In genomic region chr11:22677337-22677736, GRCm38 (mm10) we compare ENCODE assay signal across 8 mouse cellular contexts.
DNase-seq lines count a peak whose midpoint lies in the region; ATAC-seq lines count a peak whose summit lies in the region.

No protein-coding gene starts in this region.

- H3K9me3 ChIP-seq in liver, embryonic 13.5 days (replicated peaks) = no peaks in the 10 kb centered on the region
- H3K9me3 ChIP-seq in hindbrain, embryonic 14.5 days (ENCODE audit: control insufficient read depth, low read length) = no peaks in the 10 kb centered on the region

- H3K4me1 ChIP-seq in liver, embryonic 13.5 days (replicated peaks) = no peaks in the 10 kb centered on the region
- H3K4me1 ChIP-seq in hindbrain, embryonic 14.5 days (replicated peaks; ENCODE audit: control insufficient read depth, insufficient read depth, low read length) = peaks cover 3% of the 10 kb centered on the region; the same call in 1 of the 2 replicates

- WGBS in liver, embryonic 13.5 days (ENCODE audit: insufficient replicate concordance) = 15% methylated on average over 2 of the region's 2 CpGs
- 42% methylated on average over 2 of the region's 2 CpGs for WGBS in hindbrain, embryonic 14.5 days

- no peak overlapping the region for H3K9ac ChIP-seq in liver, embryonic 13.5 days
- no peak overlapping the region for H3K9ac ChIP-seq in hindbrain, embryonic 14.5 days

- H3K27me3 ChIP-seq in liver, embryonic 13.5 days = no peaks in the 10 kb centered on the region
- H3K27me3 ChIP-seq in hindbrain, embryonic 14.5 days (ENCODE audit: control insufficient read depth, insufficient read depth, low read length) = no peaks in the 10 kb centered on the region

- no peak overlapping the region for H3K27ac ChIP-seq in liver, embryonic 13.5 days
- no peak overlapping the region for H3K27ac ChIP-seq in hindbrain, embryonic 14.5 days

- H3K36me3 ChIP-seq in liver, embryonic 13.5 days = no peaks in the 10 kb centered on the region
- H3K36me3 ChIP-seq in hindbrain, embryonic 14.5 days (replicated peaks; ENCODE audit: control insufficient read depth, insufficient read depth) = no peaks in the 10 kb centered on the region

- no peak overlapping the region for H3K4me3 ChIP-seq in liver, embryonic 13.5 days (replicated peaks)
- H3K4me3 ChIP-seq in hindbrain, embryonic 14.5 days (replicated peaks; ENCODE audit: low read length) = no peak overlapping the region

- DNase-seq in ovary, postnatal 36 days (ENCODE audit: low spot score) = peak; percentile 34
- DNase-seq in ovary, postnatal 14 days (ENCODE audit: low spot score) = no peak
- DNase-seq in adrenal gland, adult 8-10 months = peak; percentile 49
- peak; percentile 11 for DNase-seq in liver, embryonic 13.5 days
- peak; percentile 69 for DNase-seq in thymus, postnatal 0 days (ENCODE audit: low spot score)
- no peak for DNase-seq in cerebellum, postnatal 4 days (ENCODE audit: low spot score in 2 of 2)
- no peak for DNase-seq in left cerebral cortex, postnatal 14 days (ENCODE audit: low spot score in 2 of 2)
- DNase-seq in hindbrain, embryonic 14.5 days (ENCODE audit: low spot score) = no peak

- intact Hi-C loops in left cerebral cortex, postnatal 14 days (cut with DNase I) = no loop called here

- H3K4me2 ChIP-seq in liver, embryonic 13.5 days = no peak overlapping the region
- no peak overlapping the region for H3K4me2 ChIP-seq in hindbrain, embryonic 14.5 days (replicated peaks)

- no peak for ATAC-seq in liver, embryonic 13.5 days (ENCODE audit: low read depth)
- no peak for ATAC-seq in hindbrain, embryonic 14.5 days (ENCODE audit: low FRiP score)

Comparison
In these comparisons a context has a peak if more than half of its experiments do, and no peak if none do; other contexts are left out.
1. DNase-seq: peak in ovary, postnatal 36 days (single experiment), adrenal gland, adult 8-10 months (single experiment), liver, embryonic 13.5 days (single experiment) and thymus, postnatal 0 days (single experiment); none in ovary, postnatal 14 days (single experiment), cerebellum, postnatal 4 days (0 of 2), left cerebral cortex, postnatal 14 days (0 of 2) and hindbrain, embryonic 14.5 days (single experiment).